In the genomic region with DNA sequence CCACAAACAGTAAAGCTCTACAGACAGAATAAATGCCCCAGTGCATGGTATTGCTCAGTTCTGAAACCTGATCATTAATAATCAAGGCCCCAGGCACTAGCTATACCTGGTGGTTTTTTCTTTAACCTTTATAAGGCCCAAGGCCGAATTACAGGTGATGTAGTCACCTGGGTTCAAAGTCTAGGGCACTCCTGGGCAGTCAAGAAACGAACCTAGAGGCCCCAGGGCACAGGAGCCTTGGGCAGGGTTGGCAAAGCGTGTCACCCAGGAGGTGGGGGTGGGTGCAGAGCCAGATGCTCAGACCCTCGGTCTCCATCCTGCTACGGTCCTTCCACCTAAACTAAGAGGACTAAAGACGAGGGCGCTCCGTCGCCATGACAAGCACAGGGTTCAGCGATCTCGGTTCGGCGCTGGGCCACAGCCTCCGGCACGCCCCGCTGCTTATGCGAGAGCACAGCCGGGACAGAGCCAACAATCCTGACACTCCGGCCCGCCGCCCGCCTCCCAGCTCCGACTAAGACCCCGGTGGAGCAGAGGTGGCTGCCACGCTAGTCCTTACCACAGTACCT, we compare ENCODE assay signal across 8 mouse cellular contexts. TPM values are rescaled to one million over a fixed set of nuclear protein-coding genes. Genes with fewer than 3 reads are reported as not detected.
A peak's percentile ranks its signal among the peaks of the same experiment; 100 is the strongest.
DNase-seq lines count a peak whose midpoint lies in the region; ATAC-seq and TF ChIP-seq lines count a peak whose summit lies in the region.

No protein-coding gene starts in this region.

- H3K9ac ChIP-seq in hindbrain, embryonic 13.5 days, result peak overlapping the region; percentile 91
- peak overlapping the region; percentile 80 for H3K9ac ChIP-seq in midbrain, embryonic 11.5 days (ENCODE audit: low read length)

- no peaks in the 10 kb centered on the region for H3K27me3 ChIP-seq in kidney, adult 2 months (replicated peaks; ENCODE audit: control insufficient read depth, insufficient read depth, low read length)
- H3K27me3 ChIP-seq in hindbrain, embryonic 13.5 days, result no peaks in the 10 kb centered on the region
- no peaks in the 10 kb centered on the region for H3K27me3 ChIP-seq in midbrain, embryonic 11.5 days (ENCODE audit: control insufficient read depth, insufficient read depth, low read length)

- TF ChIP-seq CTCF in kidney, adult 2 months (conservative IDR thresholded peaks at IDR 0.05; ENCODE audit: insufficient read depth, insufficient read length, low read depth, low read length), result no peak
- no peak for TF ChIP-seq CTCF in bone marrow macrophage, adult 2 months (IDR thresholded peaks at IDR 0.05; ENCODE audit: low read depth, low read length)

- no peaks in the 10 kb centered on the region for H3K9me3 ChIP-seq in hindbrain, embryonic 13.5 days
- no peaks in the 10 kb centered on the region for H3K9me3 ChIP-seq in midbrain, embryonic 11.5 days (ENCODE audit: control insufficient read depth, low read length)

- ATAC-seq in hindbrain, embryonic 13.5 days (ENCODE audit: low FRiP score), result no peak
- no peak for ATAC-seq in midbrain, embryonic 11.5 days (ENCODE audit: low FRiP score)
- ATAC-seq in granulocyte monocyte progenitor cell, adult 5-6 weeks (replicated peaks; ENCODE audit: poor library complexity, severe bottlenecking), result no peak

- peak overlapping the region; percentile 99 for H3K4me3 ChIP-seq in kidney, adult 2 months (ENCODE audit: insufficient read depth, low read depth, low read length)
- peak overlapping the region; percentile 89 for H3K4me3 ChIP-seq in bone marrow macrophage, adult 2 months (ENCODE audit: insufficient read depth, low read length)
- peak overlapping the region; percentile 82 for H3K4me3 ChIP-seq in hindbrain, embryonic 13.5 days
- H3K4me3 ChIP-seq in midbrain, embryonic 11.5 days (ENCODE audit: low read depth, low read length), result peak overlapping the region; percentile 75

- no peak for DNase-seq in kidney, adult 2 months
- no peak for DNase-seq in kidney, postnatal 36 days
- no peak for DNase-seq in midbrain, embryonic 11.5 days (ENCODE audit: low spot score, missing footprints)
- no peak for DNase-seq in spleen, postnatal 14 days (ENCODE audit: low spot score in 2 of 2)
- no peak for DNase-seq in urinary bladder, postnatal 10 days (ENCODE audit: low spot score)

- peak overlapping the region; percentile 86 for H3K4me2 ChIP-seq in hindbrain, embryonic 13.5 days
- peak overlapping the region; percentile 85 for H3K4me2 ChIP-seq in midbrain, embryonic 11.5 days

- 1% methylated on average over 25 of the region's 25 CpGs for WGBS in kidney, adult 2 months
- WGBS in hindbrain, embryonic 13.5 days, result under 1% methylated on average over 25 of the region's 25 CpGs
- 1% methylated on average over 25 of the region's 25 CpGs for WGBS in midbrain, embryonic 11.5 days

- H3K4me1 ChIP-seq in kidney, adult 2 months (ENCODE audit: control insufficient read depth, insufficient read depth, low read length), result no peaks in the 10 kb centered on the region
- H3K4me1 ChIP-seq in bone marrow macrophage, adult 2 months (ENCODE audit: control insufficient read depth, insufficient read depth, low read length), result peaks cover 6% of the 10 kb centered on the region; the same call in 1 of the 2 replicates
- H3K4me1 ChIP-seq in hindbrain, embryonic 13.5 days (replicated peaks), result peaks cover 29% of the 10 kb centered on the region
- H3K4me1 ChIP-seq in midbrain, embryonic 11.5 days (ENCODE audit: control insufficient read depth, insufficient read depth, low read length), result peaks cover 4% of the 10 kb centered on the region; the same call in 1 of the 2 replicates

- H3K27ac ChIP-seq in kidney, adult 2 months (ENCODE audit: insufficient read depth, low read depth, low read length), result peak overlapping the region; percentile 92
- H3K27ac ChIP-seq in bone marrow macrophage, adult 2 months (ENCODE audit: insufficient read depth, low read depth, low read length), result peak overlapping the region; percentile 43
- peak overlapping the region; percentile 94 for H3K27ac ChIP-seq in hindbrain, embryonic 13.5 days
- peak overlapping the region; percentile 74 for H3K27ac ChIP-seq in midbrain, embryonic 11.5 days (ENCODE audit: low read depth, low read length)

- no peaks in the 10 kb centered on the region for H3K36me3 ChIP-seq in kidney, adult 2 months (ENCODE audit: control insufficient read depth, insufficient read depth, low read length)
- peaks cover 7% of the 10 kb centered on the region for H3K36me3 ChIP-seq in hindbrain, embryonic 13.5 days
- H3K36me3 ChIP-seq in midbrain, embryonic 11.5 days (ENCODE audit: control insufficient read depth, insufficient read depth, low read length), result peaks cover 3% of the 10 kb centered on the region; the same call in 1 of the 2 replicates

- TF ChIP-seq POLR2A in kidney, adult 2 months (IDR thresholded peaks at IDR 0.05; ENCODE audit: low read depth, low read length), result no peak
- TF ChIP-seq POLR2A in bone marrow macrophage, adult 2 months (IDR thresholded peaks at IDR 0.05; ENCODE audit: borderline replicate concordance, low read depth, low read length), result no peak

RNA-seq across cellular contexts. Expression of gene Sec23a, which starts 0.5 kb away (rescaled TPM):
- 13.0 and 13.2 TPM in 2 replicates for polyA plus RNA-seq in kidney, adult 2 months (2012; rRNA removed)
- polyA plus RNA-seq in bone marrow macrophage, adult 2 months (2012; ENCODE audit: insufficient read depth, insufficient read length, missing spikeins), result 13.0 and 15.5 TPM in 2 replicates
- polyA plus RNA-seq in hindbrain, embryonic 13.5 days (2015; fragmentation: Nextera tagmentation; extraction: Ambion mirVana), result 107 and 111 TPM in 2 replicates
- 90.3 and 97.4 TPM in 2 replicates for polyA plus RNA-seq in midbrain, embryonic 11.5 days (2014; fragmentation: Nextera tagmentation; extraction: Ambion mirVana)
- total RNA-seq in granulocyte monocyte progenitor cell, adult 5-6 weeks (2014; fragmentation: Nextera tagmentation), result 12.5 and 14.4 TPM in 2 replicates
- total RNA-seq in granulocyte monocyte progenitor cell, adult 5-6 weeks (2017), result 20.9 and 23.7 TPM in 2 replicates

RNA-seq across cellular contexts. Expression of gene Gemin2, which starts 1.8 kb away (rescaled TPM):
- 2.3 and 2.9 TPM in 2 replicates for polyA plus RNA-seq in kidney, adult 2 months (2012; rRNA removed)
- polyA plus RNA-seq in bone marrow macrophage, adult 2 months (2012; ENCODE audit: insufficient read depth, insufficient read length, missing spikeins), result 6.3 and 6.9 TPM in 2 replicates
- polyA plus RNA-seq in hindbrain, embryonic 13.5 days (2015; fragmentation: Nextera tagmentation; extraction: Ambion mirVana), result 17.4 and 17.5 TPM in 2 replicates
- 25.4 and 25.8 TPM in 2 replicates for polyA plus RNA-seq in midbrain, embryonic 11.5 days (2014; fragmentation: Nextera tagmentation; extraction: Ambion mirVana)
- total RNA-seq in granulocyte monocyte progenitor cell, adult 5-6 weeks (2014; fragmentation: Nextera tagmentation), result 23.0 and 23.4 TPM in 2 replicates
- 14.0 and 22.3 TPM in 2 replicates for total RNA-seq in granulocyte monocyte progenitor cell, adult 5-6 weeks (2017)

RNA-seq across cellular contexts. Expression of gene Trappc6b, which starts 49.9 kb away (rescaled TPM):
- 87.0 and 87.3 TPM in 2 replicates for polyA plus RNA-seq in kidney, adult 2 months (2012; rRNA removed)
- 88.0 and 90.6 TPM in 2 replicates for polyA plus RNA-seq in bone marrow macrophage, adult 2 months (2012; ENCODE audit: insufficient read depth, insufficient read length, missing spikeins)
- polyA plus RNA-seq in hindbrain, embryonic 13.5 days (2015; fragmentation: Nextera tagmentation; extraction: Ambion mirVana), result 157 and 158 TPM in 2 replicates
- polyA plus RNA-seq in midbrain, embryonic 11.5 days (2014; fragmentation: Nextera tagmentation; extraction: Ambion mirVana), result 72.3 and 79.8 TPM in 2 replicates
- 25.7 and 58.6 TPM in 2 replicates for total RNA-seq in granulocyte monocyte progenitor cell, adult 5-6 weeks (2014; fragmentation: Nextera tagmentation)
- total RNA-seq in granulocyte monocyte progenitor cell, adult 5-6 weeks (2017), result 49.7 and 53.6 TPM in 2 replicates

RNA-seq across cellular contexts. Expression of gene Pnn, which starts 55.3 kb away (rescaled TPM):
- polyA plus RNA-seq in kidney, adult 2 months (2012; rRNA removed), result 8.2 and 10.4 TPM in 2 replicates
- polyA plus RNA-seq in bone marrow macrophage, adult 2 months (2012; ENCODE audit: insufficient read depth, insufficient read length, missing spikeins), result 81.7 and 114 TPM in 2 replicates
- polyA plus RNA-seq in hindbrain, embryonic 13.5 days (2015; fragmentation: Nextera tagmentation; extraction: Ambion mirVana), result 106 and 113 TPM in 2 replicates
- 97.3 and 119 TPM in 2 replicates for polyA plus RNA-seq in midbrain, embryonic 11.5 days (2014; fragmentation: Nextera tagmentation; extraction: Ambion mirVana)
- total RNA-seq in granulocyte monocyte progenitor cell, adult 5-6 weeks (2014; fragmentation: Nextera tagmentation), result 89.3 and 101 TPM in 2 replicates
- total RNA-seq in granulocyte monocyte progenitor cell, adult 5-6 weeks (2017), result 104 and 113 TPM in 2 replicates

Comparison
In these comparisons a context has a peak if more than half of its experiments do, and no peak if none do; other contexts are left out.
1. H3K27ac ChIP-seq: peak in every context shown above with its lines; median percentile 94 in hindbrain, embryonic 13.5 days; 92 in kidney, adult 2 months; 74 in midbrain, embryonic 11.5 days; 43 in bone marrow macrophage, adult 2 months.